Mouse (Mus musculus) fat pad, adult 2 months (tissue): Measurements from ENCODE around the gene Map9.
A peak's percentile ranks its signal among the peaks of the same experiment; 100 is the strongest.
"Not testable (repeated sequence)": the region's sequence is repeated elsewhere in the genome, so short reads cannot be mapped to it uniquely, and the experiment has no call there.

Experiments used
- DNase-seq: peaks from one replicate; pipeline ENCODE4 v3.0.0-alpha.2; 2011; ENCODE audit warnings: low read depth, low spot score; ENCODE audit errors: extremely low read depth

The Map9 gene

DNA sequence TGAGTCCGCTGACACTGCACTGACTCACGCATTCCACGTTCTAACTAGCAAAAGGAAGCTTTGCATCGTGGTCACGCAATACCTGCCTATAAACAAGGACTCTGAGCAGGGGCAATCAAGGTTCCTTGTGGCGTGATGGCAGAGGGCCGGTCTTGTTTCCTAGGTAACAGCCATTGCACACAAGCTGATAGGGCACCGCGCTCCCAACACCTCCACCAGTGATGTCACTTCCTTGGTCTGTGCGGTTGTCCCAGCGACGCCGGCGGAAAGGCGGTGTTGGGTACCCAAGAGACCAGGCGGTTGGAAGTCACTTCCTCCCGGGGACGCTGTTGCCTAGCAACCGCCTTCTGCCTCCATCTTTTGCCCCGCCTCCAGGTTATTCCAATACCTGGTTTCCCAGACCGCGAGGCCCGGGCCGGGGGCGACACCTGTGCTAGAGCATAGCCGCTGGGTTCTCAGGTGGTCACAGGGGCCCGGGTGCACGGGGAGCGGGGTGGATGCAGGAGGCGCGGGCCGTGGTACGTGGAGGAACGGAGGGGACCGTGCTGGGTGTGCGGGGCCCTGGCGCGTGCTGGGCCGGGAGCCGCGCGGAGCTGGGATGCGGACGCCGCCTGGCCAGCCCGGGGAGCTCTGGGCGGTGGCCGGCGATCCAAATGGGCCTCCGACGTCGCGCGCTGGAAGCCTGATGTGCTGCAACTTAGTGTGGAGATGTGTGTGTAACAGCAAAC lies at the start of gene Map9:
Gene Map9 (plus strand): TSS at position 248 of the 728 bp plus-strand sequence.
- DNase-seq, result peak; percentile 89

DNA sequence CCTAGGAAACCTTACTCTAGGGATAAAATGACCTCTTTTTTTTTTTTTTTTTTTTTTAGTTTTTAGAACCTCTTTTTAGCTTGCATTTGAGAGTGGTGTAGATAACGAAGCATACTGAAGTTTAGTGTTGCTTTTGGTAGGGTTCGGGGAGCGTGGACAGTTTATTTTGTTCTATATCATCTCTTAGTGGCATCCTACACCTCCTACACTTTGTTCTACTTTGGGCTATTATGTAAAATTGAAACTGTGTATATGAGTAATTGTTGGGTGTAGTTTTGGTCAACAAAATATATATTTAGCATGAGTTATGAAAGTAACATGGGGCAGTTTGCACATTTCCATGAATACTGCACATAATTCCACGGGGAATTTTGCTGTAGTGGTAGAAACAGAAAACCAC lies 42.1 kb upstream of the Map9 start:
- no peak for DNase-seq

DNA sequence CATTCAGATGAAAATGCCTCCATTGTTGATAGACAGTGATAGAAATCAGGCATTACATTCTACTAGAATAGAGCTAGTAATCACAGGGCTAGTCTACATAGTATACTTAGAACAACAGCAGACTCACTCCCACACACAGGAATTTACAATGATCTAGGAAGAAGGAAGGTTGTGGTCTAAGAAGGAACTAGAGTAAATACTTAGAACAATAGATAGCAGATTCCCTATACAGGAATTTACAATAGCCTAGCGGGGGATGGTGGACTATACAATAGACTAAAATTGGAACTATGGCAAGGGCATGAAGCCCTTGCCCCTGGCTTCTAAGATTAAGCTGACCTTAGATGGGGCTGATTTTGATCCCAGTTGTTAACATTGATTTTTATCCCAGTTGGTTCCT lies 31.1 kb upstream of the Map9 start:
- not testable (repeated sequence) for DNase-seq

DNA sequence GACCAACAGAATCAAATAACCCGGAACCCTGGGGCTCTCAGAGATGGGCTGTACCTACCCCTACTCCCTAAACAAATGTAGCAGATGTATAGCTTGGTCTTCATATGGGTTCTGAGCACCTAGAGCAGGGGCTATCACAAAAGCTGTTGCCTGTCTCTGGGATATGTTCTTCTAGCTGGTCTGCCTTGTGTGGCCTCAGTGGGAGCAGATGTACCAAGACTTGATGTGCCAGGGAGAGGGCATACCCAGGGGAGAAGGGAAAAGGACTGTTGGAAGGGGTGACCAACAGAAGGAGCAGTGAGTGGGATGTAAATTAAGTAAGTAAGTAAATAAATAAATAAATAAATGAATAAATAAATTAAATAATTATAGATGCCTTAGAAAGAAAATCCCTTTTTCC lies 25.8 kb upstream of the Map9 start:
- DNase-seq, result no peak

DNA sequence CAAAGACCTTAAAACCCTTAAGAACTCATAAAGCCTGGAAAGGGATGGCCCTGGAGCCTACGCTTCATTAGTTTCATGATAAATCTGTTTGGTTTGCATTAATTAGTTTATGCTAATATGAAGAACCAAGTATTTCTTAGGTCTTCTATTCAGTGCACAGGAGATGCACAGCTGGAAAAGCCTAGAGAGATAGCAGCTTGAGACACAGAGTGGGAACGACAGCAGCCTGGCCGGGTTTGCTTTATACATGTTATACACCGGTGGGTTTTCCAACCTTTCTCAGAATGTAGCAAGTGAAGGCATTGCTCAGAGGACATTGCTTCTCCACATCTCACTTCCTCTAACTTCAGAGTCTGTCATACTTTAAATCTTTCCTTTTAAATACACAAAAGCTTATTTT lies 25.3 kb upstream of the Map9 start:
- no peak for DNase-seq

DNA sequence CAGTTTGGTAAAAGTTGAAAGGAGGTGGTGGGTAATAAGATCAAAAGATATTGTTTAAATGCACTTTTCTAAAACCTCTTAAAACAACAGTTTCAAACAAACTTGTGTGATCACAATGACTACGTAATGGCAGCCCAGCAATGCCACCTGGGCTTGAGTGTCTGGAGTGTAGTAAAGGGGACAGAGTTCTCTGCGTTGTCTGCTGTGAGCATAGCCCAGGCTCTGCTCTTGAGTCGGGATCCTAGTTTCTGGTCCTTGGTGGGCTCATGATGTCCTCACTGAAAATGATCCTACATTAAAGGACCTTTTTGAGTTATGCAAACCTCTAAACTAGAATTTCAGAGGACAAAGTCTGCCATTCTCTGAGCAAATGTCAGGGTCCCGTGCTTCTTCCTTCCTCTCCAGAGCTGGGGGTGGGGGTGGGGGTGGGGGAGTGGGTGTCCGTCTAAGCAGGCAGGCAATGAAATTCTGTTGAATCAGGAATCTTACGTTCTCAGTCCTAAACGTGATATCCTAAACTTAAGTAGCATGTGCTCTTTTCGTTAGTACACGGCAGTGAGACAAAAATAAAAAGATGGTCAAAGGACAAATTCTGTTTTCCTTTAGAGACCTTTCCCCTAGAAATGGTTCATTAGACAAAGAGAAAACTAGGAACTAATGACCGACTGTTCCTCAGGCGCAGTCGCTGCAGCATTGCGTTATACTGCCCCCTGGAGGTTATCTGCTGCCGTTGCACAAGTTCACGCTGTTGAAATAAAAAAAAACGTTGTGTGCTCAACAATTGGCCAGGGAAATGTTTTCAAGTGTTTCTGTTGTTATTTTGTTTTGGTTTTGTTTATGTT lies 24.5 kb upstream of the Map9 start:
- no peak for DNase-seq

DNA sequence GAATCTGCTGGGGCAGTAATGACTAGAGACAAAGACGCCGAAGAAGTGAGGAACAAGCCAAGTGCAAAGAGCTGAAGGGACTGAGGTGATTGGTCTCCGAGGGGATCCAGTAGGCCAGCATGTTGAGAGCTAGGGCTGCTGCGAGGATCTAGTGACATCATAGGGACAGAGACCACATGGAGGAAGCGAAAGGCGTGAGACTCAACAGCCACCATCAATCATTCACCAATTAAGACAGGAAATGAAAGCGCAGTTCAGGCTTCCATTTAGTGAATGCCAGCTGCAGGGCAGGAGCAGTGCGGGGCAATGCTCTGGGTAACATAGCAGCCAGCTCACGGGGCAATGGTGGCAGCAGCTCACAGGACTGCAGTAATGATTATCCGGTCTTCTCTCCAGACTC lies 17.7 kb upstream of the Map9 start:
- DNase-seq, result no peak

DNA sequence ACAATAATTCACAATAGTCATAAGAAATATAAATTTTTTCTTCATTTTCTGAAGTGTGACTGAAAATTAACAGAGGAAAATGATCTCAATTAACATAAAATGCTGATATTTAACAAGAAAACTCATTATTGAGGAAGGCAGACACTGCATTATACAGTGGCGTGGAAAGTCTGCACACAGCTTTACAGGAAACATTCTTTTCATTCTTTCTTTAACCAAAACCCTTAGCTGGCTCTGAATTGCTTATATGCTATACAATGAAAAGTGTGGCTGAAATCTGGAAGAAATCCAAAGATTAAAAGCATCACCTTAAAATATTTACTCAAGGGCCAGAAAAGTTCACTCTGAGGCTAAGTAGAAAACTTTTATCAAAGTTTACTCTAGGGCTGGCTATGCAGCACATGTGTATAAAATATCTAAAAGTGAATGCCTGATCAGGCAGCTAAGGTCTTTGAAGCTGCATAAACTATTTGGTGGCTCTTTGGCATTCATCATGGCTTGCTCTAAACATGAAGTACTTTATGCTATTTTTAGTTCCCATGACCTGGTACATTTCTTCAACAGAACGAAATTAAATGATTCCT lies 9.5 kb upstream of the Map9 start:
- DNase-seq, result no peak

DNA sequence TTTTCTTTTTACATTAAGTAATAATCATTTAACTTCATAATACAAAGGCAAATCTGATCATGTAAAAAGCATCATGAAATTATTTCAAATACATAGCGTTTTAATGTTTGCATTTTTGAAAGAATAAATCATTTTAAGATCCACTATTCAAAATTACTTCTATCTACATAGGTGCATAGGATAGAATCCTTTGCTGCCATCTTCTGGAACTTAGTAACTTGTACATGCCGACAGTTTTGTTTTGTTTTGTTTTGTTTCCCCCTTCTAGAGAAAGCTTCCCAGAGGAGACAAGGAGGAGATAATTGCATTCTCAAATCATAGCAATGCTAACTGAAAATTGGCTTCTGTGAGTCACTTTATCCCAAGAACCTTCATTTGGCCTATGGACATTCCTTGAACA lies 7.5 kb upstream of the Map9 start:
- DNase-seq, result no peak

DNA sequence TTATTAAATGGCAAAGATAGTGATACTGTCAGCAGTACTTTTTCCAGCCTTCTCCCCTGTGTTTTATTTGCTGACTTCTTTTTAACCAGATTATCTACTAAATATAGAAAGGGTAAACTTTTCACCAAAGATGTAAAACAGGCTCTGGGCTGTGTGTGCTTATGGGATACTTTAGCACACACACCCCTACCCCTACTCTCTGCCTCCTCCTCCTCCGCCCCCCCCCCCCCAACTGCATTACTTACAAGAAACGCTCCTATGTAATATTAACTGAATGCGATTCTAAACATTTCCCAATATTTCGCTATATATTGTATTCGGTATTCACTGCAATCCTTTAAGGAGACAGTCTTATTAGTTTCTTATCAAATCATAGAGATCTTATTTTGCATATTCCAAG lies 504 bp upstream of the Map9 start:
- no peak for DNase-seq

DNA sequence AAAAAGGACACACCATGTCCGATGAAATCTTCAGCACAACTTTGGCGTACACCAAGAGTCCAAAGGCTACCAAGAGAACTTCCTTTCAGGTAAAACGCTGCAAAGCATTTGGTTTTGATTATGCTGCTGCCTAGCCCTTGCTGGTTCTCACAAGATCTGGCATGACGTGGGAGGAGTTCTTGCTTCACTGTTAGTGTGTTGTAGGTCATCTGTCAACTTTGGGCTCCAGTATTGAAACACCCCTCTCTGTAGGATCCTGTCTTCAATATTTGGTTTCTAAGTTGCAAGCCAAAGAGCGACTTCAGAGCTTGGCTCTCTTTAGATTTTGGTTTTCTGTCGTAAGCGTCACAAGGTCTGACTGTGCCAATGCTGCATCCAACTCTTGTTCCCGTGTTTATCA lies 1.2 kb downstream of the Map9 start:
- DNase-seq, result peak; percentile 67

DNA sequence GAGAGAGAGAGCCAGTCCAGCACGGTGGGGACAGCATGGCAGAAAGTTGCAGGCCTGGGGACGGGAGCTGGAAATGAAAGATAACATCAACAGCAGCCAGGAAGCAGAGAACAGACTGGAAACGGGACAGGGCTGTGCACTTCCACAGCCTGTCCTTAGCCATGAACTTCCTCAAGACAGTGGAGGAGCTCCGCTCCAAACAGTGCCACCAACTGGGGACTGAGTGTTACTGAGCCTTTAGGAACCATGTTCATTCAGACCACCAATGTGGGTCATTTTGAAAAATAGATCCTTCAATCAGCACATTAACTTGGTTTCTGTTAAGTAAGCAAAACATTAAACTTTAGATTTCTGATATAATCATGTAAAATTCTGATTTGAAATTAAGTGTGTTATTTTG lies 4.6 kb downstream of the Map9 start:
- no peak for DNase-seq

DNA sequence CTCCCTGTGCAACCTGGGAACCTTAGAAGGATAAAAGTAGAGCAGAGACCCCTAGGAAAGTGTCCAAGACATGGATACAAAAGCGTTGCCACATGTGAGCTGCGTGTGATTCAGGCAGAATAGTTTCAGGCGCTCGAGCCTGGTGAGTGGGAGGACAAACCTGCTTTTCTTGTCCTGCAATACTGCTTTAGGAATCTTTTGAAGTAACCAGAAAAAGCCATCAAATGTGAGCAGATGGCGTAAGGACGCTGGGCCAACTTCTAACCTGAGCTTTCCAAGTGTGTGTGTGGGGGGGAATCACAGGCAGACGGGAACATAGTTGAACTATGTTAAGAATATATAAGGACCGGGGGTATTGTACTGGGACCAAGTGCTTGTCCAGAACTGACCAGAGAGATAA lies 6.7 kb downstream of the Map9 start:
- DNase-seq, result peak; percentile 82

DNA sequence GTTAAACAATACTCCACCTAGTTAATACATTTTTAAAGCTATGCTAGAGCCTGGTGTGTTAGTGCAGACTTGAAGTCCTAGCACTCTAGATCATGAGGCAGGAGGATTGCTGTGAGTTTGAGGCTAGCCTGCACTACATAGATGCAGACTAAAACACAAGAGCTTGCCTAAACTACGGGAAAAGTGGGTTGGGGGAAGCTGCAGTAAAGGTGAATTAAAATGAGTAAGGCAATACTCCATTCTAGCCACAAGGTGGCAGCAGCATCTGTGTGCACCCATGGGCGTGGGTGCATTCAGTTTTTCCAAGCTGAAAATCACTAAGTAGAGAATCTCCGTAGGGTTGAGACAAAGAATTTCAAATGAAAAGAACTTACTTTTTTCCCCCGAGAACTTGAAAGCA lies 7.1 kb downstream of the Map9 start:
- DNase-seq, result no peak

DNA sequence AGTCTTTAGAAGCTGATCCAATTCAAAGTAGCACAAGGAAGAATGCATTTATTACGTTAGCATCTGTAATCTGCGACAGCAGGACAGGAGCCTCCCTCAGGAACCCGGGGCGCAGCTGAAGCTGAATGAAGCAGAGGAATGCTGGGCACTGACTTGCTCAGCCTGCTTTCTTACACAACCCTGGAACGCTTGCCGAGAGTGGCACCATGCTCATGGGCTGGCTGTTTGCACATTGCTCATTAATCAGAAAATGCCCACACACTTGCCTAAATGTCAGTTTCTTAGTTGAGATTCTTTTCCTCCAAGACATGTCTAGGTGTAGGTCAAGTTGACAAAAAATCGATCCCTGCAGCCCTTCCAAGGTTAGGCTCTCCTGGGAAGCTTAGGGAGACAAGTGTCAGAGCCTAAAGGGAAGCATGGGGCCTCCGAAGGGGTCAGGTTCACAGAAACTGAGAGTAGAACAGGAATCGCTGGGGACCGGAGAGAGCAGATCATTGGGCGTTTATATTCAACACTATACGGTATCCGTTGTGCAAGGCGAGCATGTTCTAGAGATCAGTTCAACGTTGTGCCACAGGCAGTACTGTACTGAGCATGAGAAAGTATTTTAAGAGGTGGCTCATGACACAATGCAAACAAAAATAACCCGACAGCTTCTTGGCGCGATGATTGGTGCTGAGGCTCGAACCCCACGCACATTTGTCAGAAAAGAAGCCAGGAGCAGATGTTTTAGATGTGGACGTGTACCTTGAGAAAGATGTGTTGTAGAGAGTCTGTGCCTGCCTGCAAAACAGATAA lies 11.4 kb downstream of the Map9 start:
- peak; percentile 84 for DNase-seq

DNA sequence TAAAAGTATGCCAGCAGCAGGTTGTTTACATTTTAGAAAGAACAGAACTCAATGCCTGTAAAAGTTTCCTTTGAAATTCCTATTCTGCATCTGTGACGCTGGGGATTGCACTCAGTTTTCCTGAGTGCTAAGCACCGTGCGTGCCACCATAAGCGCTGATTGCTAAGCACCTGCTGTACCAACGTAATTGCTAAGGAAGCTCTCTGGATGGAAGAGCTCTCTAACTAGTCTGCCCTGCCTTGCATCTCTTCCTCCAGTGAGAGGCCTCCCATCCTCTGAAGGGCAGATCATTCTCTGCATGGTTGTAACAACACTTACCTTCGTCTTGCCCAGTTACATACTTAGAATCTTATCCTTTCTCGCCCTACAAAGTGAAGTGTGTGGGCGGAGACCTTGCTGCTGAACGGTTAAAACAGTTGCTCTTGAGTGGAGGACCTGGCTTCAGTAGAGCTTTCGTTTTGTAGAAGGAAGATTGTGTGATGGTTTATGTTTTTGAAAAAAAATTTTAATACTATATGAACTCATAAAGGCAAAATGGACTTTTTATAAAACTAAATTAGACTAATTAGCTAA lies 12.7 kb downstream of the Map9 start:
- no peak for DNase-seq

DNA sequence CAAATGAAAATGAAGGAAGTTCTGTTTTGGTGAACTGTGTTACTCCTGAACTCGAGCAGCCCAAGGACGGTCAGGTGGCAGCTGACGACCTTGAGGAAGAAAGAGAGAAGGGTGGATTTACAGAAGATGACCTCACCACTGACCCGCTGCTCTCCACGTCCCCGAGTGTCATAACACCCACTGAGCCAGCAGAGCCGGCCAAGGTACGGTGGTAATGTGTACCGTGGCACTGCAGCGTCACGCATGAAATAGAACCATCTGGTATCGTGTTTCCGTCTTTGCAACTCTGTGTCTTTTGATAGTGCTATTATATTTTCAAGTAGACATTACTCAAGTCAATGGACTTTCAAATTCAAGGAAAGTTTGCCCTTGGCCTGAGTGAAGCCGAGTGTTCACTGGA lies 19.1 kb downstream of the Map9 start:
- DNase-seq, result no peak

DNA sequence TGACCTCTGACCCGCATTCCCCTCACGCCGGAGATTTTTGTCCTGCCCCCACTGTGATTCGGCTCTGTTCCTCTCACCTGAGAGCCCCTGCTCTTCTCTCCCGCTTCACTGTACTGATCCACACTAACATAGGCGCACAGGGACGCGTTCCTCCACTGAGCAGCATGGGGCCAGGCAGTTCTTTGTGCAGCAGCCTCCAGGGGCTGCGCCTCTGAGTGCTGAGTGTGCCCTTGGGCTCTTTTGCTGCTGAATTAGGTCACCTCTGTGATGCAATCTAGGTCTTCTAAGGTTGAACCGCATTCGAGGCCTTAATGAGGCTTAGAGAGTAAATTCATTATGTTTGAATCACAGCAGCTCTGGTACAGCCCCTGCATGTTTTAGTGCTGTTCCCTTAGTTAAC lies 24.5 kb downstream of the Map9 start:
- no peak for DNase-seq

DNA sequence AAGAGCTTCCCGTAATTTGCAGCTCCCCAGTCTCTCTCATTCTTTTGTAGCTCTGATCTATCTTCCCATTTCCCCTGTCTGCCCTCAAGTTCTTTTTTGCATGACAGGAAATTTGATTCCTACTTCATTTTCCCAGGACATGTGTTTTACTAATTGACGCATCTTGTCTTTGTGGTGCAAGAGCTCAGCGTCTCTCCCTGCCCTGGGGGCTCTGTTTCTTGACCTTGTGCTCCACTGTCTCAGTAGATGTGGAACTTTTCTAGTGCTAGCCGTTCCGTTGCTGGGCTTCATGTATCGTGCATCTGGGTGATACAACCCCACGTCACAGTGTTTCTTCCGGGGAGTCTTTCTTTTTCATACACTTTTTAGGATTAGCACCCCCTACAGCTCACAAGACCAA lies 27.2 kb downstream of the Map9 start:
- no peak for DNase-seq

DNA sequence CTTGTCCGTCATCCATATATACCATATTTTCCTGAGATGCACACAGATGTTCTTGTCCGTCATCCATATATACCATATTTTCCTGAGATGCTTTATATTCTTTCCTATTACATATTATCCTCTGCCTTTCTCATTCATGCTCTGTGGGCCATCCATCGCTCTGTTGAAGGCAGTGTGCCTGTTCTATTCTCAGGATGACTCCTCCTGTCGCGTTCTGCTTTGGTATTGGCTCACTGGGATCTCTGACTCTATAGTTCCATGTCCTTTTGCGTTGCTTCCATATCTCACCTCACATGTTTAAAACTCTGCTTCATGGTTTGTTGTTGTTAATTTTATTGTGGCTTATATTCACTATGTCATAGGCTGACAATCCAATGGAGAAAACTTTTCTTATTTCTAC lies 48.0 kb downstream of the Map9 start:
- no peak for DNase-seq

DNA sequence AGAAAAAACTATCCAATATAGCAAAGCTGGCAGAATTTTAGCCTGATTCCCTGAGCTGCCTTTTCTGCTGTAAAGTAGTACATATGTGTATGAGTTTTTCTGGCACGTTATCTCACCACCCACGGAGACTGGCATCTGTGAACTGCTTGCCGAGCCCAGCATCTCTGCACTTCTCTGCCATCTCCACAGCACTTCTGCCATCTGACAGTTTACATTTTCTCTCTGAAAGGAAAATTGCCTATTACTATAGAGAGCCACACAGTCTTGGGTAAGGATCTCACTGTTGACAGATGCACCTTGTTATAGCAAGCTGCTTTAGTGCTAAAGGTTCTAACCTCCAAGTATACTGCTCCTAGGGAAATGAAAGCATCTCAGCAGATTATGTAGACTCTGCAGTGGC lies 48.5 kb downstream of the Map9 start:
- DNase-seq, result no peak
